ENCODE assay signal across 8 mouse cellular contexts in genomic region chr3:105054952-105055351, GRCm38 (mm10). TPM values are rescaled to one million over a fixed set of nuclear protein-coding genes. Genes with fewer than 3 reads are reported as not detected.
DNase-seq lines count a peak whose midpoint lies in the region; TF ChIP-seq lines count a peak whose summit lies in the region.

No protein-coding gene starts in this region.

- no peaks in the 10 kb centered on the region for H3K27me3 ChIP-seq in testis, adult 2 months (ENCODE audit: control insufficient read depth, insufficient read depth, low read length)
- H3K27me3 ChIP-seq in kidney, adult 2 months (replicated peaks; ENCODE audit: control insufficient read depth, insufficient read depth, low read length), result no peaks in the 10 kb centered on the region
- peaks cover 7% of the 10 kb centered on the region for H3K27me3 ChIP-seq in thymus, adult 2 months (ENCODE audit: control insufficient read depth, insufficient read depth, low read length)

- no peaks in the 10 kb centered on the region for H3K36me3 ChIP-seq in testis, adult 2 months (ENCODE audit: control insufficient read depth, insufficient read depth, low read length)
- no peaks in the 10 kb centered on the region for H3K36me3 ChIP-seq in kidney, adult 2 months (ENCODE audit: control insufficient read depth, insufficient read depth, low read length)
- H3K36me3 ChIP-seq in thymus, adult 2 months (ENCODE audit: control insufficient read depth, insufficient read depth, low read length), result no peaks in the 10 kb centered on the region

- H3K4me1 ChIP-seq in testis, adult 2 months (ENCODE audit: control insufficient read depth, insufficient read depth, low read length), result peaks cover 10% of the 10 kb centered on the region; the same call in 1 of the 2 replicates
- H3K4me1 ChIP-seq in kidney, adult 2 months (ENCODE audit: control insufficient read depth, insufficient read depth, low read length), result peaks cover 16% of the 10 kb centered on the region; the same call in 1 of the 2 replicates
- H3K4me1 ChIP-seq in thymus, adult 2 months (replicated peaks; ENCODE audit: control insufficient read depth, insufficient read depth, low read length), result peaks cover 12% of the 10 kb centered on the region

- DNase-seq in testis, postnatal 14 days (ENCODE audit: low spot score), result no peak
- DNase-seq in gastrocnemius, adult 8-10 months (ENCODE audit: low spot score in 2 of 2), result peak; percentile 42 to 49
- DNase-seq in kidney, adult 2 months, result peak; percentile 91
- DNase-seq in lung, postnatal 36 days, result peak; percentile 94
- DNase-seq in left cerebral cortex, postnatal 4 days, result no peak
- DNase-seq in thymus, adult 2 months, result no peak
- no peak for DNase-seq in right cerebral cortex, postnatal 4 days

- 15% methylated on average over 7 of the region's 7 CpGs for WGBS in kidney, adult 2 months
- WGBS in thymus, adult 2 months, result 37% methylated on average over 7 of the region's 7 CpGs

- H3K4me3 ChIP-seq in testis, adult 2 months (ENCODE audit: control insufficient read depth, low read depth, low read length), result no peak overlapping the region
- no peak overlapping the region for H3K4me3 ChIP-seq in kidney, adult 2 months (ENCODE audit: insufficient read depth, low read depth, low read length)
- no peak overlapping the region for H3K4me3 ChIP-seq in thymus, adult 2 months (ENCODE audit: control insufficient read depth, insufficient read depth, low read length)

- TF ChIP-seq CTCF in testis, adult 2 months (IDR thresholded peaks at IDR 0.05; ENCODE audit: control insufficient read depth, insufficient read depth, insufficient replicate concordance, low read depth, low read length), result no peak
- TF ChIP-seq CTCF in kidney, adult 2 months (conservative IDR thresholded peaks at IDR 0.05; ENCODE audit: insufficient read depth, insufficient read length, low read depth, low read length), result no peak
- no peak for TF ChIP-seq CTCF in thymus, adult 2 months (IDR thresholded peaks at IDR 0.05; ENCODE audit: borderline replicate concordance, control insufficient read depth, extremely low read depth, insufficient read depth, low read length, poor library complexity)

- TF ChIP-seq POLR2A in testis, adult 2 months (IDR thresholded peaks at IDR 0.05; ENCODE audit: control insufficient read depth, low read depth, low read length), result no peak
- no peak for TF ChIP-seq POLR2A in kidney, adult 2 months (IDR thresholded peaks at IDR 0.05; ENCODE audit: low read depth, low read length)
- TF ChIP-seq POLR2A in thymus, adult 2 months (IDR thresholded peaks at IDR 0.05; ENCODE audit: control insufficient read depth, extremely low read depth, insufficient read depth, low read length, poor library complexity), result no peak

- peak overlapping the region; percentile 80 for H3K27ac ChIP-seq in testis, adult 2 months (ENCODE audit: control insufficient read depth, insufficient read depth, low read depth, low read length)
- H3K27ac ChIP-seq in kidney, adult 2 months (ENCODE audit: insufficient read depth, low read depth, low read length), result peak overlapping the region; percentile 91
- H3K27ac ChIP-seq in thymus, adult 2 months (ENCODE audit: control insufficient read depth, insufficient read depth, low read length), result no peak overlapping the region

- intact Hi-C loops in left cerebral cortex, postnatal 4 days (cut with DNase I), result no loop called here

RNA-seq across cellular contexts. Expression of gene Cttnbp2nl, which starts 2.0 kb away (rescaled TPM):
- 7.4 and 7.6 TPM in 2 replicates for polyA plus RNA-seq in testis, adult 2 months (2012; rRNA removed)
- 1 to 10 TPM; 2.7 to 5.5 (median 4.0) TPM for total RNA-seq in gastrocnemius, adult 8-10 months (2022)
- polyA plus RNA-seq in kidney, adult 2 months (2012; rRNA removed), result 3.6 and 4.2 TPM in 2 replicates
- 10 to 100 TPM; 62.4 to 75.7 TPM for total RNA-seq in left cerebral cortex, postnatal 4 days (2021)
- polyA plus RNA-seq in thymus, adult 2 months (2012; rRNA removed), result 2.6 and 2.8 TPM in 2 replicates

RNA-seq across cellular contexts. Expression of gene 4930564D02Rik, which starts 11.7 kb away (rescaled TPM):
- 1.2 and 1.8 TPM in 2 replicates for polyA plus RNA-seq in testis, adult 2 months (2012; rRNA removed)
- total RNA-seq in gastrocnemius, adult 8-10 months (2022), result not detected
- not detected in 2 replicates for polyA plus RNA-seq in kidney, adult 2 months (2012; rRNA removed)
- total RNA-seq in left cerebral cortex, postnatal 4 days (2021), result not detected
- not detected in 2 replicates for polyA plus RNA-seq in thymus, adult 2 months (2012; rRNA removed)

Comparison
In these comparisons a context has a peak if more than half of its experiments do, and no peak if none do; other contexts are left out.
1. DNase-seq: peak in gastrocnemius, adult 8-10 months (2 of 2), kidney, adult 2 months (single experiment) and lung, postnatal 36 days (single experiment); none in testis, postnatal 14 days (single experiment), left cerebral cortex, postnatal 4 days (single experiment), thymus, adult 2 months (single experiment) and right cerebral cortex, postnatal 4 days (single experiment).